Mouse (Mus musculus) spleen, postnatal 36 days (tissue): Measurements from ENCODE around the gene Snap25.

ENCODE experiments used
- DNase-seq, 2 experiments: peaks; one replicate each; pipeline ENCODE4 v3.0.0; 2022; ENCODE audit warnings: low spot score in 2 of 2, mixed read lengths in 1 of 2

The Snap25 gene

GRCm38 (mm10) chr2:136712441-136713015 lies 725 bp upstream of the Snap25 start:
- DNase-seq = no peak

- no peak for DNase-seq
These were observed 757 bp downstream of the Snap25 start for GRCm38 (mm10) chr2:136714008-136714411.

- DNase-seq = no peak
These were observed 2.3 kb downstream of the Snap25 start for GRCm38 (mm10) chr2:136715531-136715930.

GRCm38 (mm10) chr2:136716400-136716799 lies 3.1 kb downstream of the Snap25 start:
- no peak for DNase-seq

DNA sequence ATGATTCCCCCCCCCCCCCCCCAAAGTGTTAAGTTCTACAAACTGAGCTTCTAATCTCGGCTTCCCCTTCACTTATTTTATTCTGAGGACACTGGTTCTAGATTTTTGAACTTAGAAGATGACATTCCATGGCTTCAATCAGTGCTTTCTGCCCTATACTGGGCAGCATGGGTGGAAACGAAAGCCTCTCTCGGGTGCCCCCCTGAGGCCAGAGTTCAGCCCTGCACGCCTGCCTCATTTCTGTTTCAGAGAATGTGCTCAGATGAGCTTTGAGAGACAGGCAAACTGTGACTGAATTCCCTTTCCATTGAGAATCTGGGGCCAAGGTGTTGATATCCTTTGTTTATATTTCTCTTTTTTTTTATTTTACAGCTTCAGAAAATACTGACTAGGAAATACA lies 7.0 kb downstream of the Snap25 start:
- no peak for DNase-seq

DNA sequence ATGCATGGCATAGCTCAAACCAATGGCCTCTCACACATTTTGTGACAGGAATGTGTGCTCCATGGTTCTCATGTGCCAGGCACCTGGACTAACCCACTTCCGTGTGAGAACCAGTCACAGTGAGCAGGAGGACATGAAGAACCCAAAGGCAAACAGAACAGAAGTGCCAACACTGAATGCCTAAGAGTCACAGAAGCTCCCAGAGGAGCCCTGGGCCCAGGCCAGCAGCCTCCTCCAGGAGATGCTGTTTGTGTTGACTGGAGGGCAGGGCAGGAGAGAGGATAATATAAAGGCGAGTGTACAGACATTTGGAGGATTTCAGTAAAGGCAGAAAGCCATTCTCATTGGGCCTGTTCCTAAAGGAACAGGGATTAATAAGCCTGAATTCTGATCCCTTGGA lies 25.0 kb downstream of the Snap25 start:
- DNase-seq = no peak

DNA sequence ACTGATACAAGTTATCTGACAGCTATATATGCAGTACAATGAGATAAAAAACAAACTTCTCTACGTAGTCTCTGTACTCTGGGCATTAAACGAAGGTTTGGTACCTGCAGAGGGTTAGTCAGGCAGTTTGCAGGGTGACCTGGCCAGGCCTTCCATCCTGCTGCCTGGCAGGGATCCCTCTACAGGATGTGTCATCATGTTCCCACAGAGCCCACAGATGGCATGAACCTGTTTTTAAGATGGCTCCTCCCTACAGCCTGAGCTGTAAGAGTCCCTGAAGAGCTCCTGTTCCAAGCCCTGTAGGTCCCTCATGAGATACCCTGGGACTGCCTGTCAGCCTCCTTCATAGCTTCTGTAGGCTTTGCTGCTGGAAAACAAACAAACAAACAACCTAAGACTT lies 29.0 kb downstream of the Snap25 start:
- DNase-seq = no peak

DNA sequence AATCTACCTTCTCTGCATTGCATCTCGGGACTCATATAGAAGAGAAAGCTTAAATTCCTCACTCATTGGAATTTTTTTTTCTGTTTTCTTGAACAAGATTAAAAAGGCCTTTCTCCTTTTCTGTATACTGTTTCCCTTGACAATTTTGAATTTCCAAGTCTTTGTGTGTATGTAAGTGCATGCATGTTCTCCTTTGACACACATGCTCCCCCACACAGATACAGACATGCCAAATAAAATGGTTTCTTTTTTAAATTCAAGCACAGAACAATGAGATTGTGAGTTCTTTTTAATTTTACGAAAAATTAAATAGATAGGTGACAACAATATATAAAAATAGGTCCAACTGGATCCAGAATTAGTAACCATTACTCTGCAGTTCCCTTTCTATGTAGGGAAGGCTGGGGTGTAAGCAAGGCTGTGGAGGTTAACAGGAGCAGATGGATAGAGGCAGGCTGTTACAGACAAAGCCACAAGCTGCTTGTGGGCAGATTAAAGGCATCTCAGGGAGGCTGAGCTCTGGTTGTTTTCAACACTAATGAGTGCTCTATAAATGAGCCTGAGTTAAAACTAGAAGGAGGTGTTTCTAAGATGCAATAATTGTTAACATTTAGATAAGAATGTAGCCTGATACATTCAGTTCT lies 31.6 kb downstream of the Snap25 start:
- no peak for DNase-seq

- no peak for DNase-seq
These were observed 32.2 kb downstream of the Snap25 start for GRCm38 (mm10) chr2:136745327-136745994.

DNA sequence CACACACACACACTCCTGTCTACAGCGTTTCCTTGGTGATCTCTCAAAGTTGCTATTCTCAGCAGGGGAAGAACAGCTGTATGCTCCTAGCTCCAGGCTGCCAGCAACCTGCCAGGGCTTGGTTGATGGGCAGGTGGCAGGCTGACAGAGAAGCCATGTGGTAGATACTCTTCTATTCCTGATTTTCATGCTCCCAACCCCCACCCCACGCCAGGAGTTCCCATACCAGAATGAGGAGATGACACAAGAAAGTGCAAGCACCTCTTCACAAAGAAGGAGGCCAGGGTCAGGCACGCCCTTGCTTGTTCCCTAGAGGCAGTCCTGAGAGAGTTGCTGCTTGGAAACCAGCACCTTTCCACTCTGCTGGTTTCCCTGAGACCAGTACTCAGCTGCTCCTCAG lies 40.4 kb downstream of the Snap25 start:
- no peak for DNase-seq

DNA sequence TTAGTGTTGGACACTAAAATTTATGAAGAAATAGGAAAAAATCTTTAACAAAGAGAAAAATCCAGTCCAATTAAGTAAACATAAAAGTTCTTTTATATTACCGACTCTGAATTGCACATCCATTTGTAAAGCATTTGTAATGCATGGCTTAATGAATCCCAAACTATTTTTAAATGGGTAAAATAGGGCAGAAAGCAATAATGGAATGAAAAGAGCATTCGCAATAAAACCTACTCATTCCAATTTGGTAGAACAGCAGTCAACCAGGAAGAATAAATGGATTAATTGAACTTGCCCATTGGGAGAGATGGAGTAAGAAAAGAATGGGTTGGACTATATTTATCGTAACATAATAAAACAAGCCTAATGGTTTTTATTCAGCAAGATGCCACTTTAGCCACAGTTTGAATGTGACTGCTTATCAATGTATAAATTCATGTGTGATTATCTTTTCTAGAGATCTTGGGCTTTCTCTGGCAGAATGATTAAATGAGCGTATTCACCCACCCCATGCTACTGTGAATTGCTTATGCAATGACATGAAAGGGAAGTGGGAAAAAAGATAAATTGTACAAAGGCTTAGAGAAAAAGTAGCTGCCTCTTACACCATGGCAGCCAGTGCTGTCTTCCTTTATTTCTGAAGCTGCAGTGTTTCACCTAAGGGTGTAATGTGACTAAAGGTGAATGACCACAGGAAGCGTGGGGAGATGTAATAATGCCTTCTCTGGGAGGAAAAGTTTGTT lies 45.7 kb downstream of the Snap25 start:
- DNase-seq = no peak

GRCm38 (mm10) chr2:136778156-136778555 lies 64.9 kb downstream of the Snap25 start:
- DNase-seq = no peak

DNA sequence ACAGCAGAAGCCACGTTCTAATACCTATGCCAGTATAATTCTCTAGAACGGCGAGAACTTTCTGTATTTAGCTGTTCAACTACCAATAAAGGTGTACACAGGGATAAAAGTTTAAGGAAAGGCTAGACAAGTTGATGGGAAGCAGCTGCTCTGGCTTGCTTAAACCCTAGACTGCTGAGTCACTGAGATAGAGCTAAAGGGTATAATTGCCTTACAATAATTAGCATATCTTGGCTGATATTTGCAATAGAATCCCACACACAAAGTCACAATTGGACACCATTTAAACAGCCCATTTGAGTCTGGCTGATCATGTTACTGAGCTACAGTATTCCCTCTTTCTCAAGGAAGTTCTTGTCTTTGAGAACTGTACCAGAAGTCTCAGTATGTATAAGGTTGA lies 65.4 kb downstream of the Snap25 start:
- DNase-seq = no peak

GRCm38 (mm10) chr2:136780268-136780667 lies 67.0 kb downstream of the Snap25 start:
- DNase-seq = no peak

DNA sequence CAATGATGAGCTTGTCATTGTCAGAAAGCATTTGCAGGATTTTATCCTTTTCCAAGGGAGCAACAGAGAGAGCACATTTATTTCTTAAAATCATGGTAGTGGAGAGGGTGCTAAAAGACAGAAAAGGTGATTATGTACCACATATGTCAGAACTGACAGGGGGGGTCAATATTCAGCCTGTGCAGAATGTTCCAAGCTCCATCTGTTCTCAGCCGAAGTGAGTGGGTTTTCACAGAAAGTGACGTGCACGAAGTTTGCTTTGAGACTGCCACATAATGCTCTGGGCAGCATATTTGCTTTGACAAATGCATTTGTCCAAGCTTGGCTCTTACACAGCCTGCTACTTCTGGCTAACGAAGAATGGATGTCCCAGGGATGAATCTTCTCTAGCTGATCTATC lies 71.1 kb downstream of the Snap25 start:
- DNase-seq = no peak

- DNase-seq = no peak
These were observed 75.1 kb downstream of the Snap25 start for GRCm38 (mm10) chr2:136788379-136788778.

DNA sequence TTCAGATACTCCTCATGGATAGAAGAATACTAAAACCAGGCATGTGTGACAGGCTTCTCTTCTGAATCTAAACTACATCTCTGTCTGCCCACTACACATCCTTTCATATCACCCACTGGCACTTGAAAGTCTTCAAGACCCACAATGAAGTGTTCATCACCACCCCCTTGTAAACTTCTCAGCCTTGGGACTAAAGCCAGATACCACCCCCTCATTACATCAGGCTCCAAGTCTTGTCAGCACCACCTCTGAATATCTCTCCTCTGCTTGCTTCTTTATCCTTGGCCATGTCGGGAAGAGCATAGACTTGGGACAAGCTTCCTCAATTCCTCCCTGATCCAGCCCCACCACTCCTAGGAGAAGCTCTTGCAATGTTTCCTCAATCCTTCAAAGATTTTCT lies 83.3 kb downstream of the Snap25 start:
- no peak for DNase-seq

DNA sequence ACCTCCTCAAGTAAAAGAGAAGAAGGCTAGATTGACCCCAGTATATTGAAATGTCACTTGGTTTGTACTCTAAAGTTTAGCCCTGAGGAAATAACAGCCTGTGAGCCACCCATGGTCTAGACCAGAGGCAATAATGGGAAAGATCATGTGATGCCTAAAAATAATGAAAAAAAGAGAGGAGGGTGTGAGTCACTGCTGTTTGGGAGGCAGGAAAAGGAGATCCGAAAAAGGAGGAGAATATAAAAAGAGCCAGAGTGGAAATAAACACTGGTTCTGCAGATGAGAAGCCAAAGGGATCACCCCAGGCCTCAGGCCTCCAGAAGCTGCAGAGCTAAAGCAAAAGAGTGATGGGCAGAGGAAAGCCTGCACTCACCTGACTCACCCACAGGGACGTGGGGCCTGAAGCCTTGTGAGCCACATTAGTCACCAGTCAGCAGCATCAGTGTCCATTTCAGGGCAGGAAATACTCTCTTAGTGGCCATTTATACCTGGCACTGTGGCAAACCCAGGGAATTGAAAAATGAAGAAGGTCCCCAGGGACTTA lies 85.7 kb downstream of the Snap25 start:
- DNase-seq = no peak

DNA sequence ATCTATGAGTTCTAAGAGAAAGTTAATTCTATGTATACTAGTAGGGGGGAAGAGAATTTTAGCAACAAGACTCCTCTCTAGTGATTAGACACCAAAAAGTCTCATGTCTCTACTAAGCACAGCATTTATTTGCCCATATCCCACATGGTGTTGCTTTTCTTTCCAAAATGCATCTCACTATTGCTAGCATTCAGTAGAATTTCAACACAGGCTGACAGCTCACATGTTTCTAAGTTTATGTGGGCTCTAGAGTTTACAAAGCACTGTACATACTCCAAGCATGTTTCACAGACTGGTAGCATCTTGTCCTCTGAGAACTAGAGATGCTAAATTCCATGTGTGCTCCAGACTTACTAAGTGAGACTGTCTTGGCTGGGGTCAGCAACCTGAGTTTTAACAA lies 87.8 kb downstream of the Snap25 start:
- no peak for DNase-seq

GRCm38 (mm10) chr2:136802076-136802475 lies 88.8 kb downstream of the Snap25 start:
- no peak for DNase-seq

DNA sequence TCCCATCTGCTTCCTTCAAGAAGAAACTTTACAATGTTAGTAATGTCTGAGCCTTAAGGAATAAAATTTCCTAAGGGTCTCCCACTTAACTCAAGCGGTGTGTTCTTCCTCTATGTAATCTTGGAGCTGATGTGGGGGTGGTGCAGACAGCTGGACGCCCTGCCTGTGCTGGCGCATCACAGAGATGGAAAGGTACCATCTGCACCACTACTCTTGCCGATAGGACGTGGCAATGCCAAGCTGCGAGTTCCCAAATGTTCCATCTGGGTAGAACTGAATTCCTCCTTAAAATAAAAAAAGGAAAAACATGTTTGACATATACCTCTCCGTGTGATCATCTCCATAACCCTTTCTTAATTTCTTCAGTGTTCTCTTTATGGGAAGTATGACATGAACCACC lies 89.9 kb downstream of the Snap25 start:
- DNase-seq = no peak

GRCm38 (mm10) chr2:136807992-136808726 lies 94.9 kb downstream of the Snap25 start:
- no peak for DNase-seq
